Mouse (Mus musculus) kidney, embryonic 15.5 days (tissue): ENCODE results near the gene Zfand3. TPM values are rescaled to one million over a fixed set of nuclear protein-coding genes. Genes with fewer than 3 reads are reported as not detected.

Experiments used
- ATAC-seq: fragments of 200-750 bp; cut with Nextera tagmentation; replicated peaks from 2 replicates; pipeline ENCODE4 v1.8.0; 2017; ENCODE audit warnings: moderate TSS enrichment; ENCODE audit not compliant: low FRiP score
- H3K27ac ChIP-seq: fragments of 300-500 bp; sonication (generic); 2 replicates; pipeline ENCODE4 v1.5.1; 2015; ENCODE audit warnings: mild to moderate bottlenecking, inconsistent platforms
- H3K27me3 ChIP-seq: fragments of 300-500 bp; sonication (generic); 2 replicates; pipeline ENCODE4 v1.6.1; 2015; ENCODE audit warnings: inconsistent platforms
- H3K36me3 ChIP-seq: fragments of 300-500 bp; sonication (generic); 2 replicates; pipeline ENCODE4 v1.6.1; 2015; ENCODE audit warnings: inconsistent platforms
- H3K4me1 ChIP-seq: fragments of 300-500 bp; sonication (generic); 2 replicates; pipeline ENCODE4 v1.6.1; 2015; ENCODE audit warnings: inconsistent platforms
- H3K4me2 ChIP-seq: fragments of 300-500 bp; sonication (generic); 2 replicates; pipeline ENCODE4 v1.6.1; 2015; ENCODE audit warnings: moderate library complexity, mild to moderate bottlenecking, inconsistent platforms
- H3K4me3 ChIP-seq: fragments of 300-500 bp; sonication (generic); replicated peaks from 2 replicates; pipeline ENCODE4 v1.5.1; 2015; ENCODE audit warnings: mild to moderate bottlenecking, inconsistent platforms
- H3K9ac ChIP-seq: fragments of 300-500 bp; sonication (generic); 2 replicates; pipeline ENCODE4 v1.6.1; 2015; ENCODE audit warnings: mild to moderate bottlenecking, inconsistent platforms
- H3K9me3 ChIP-seq: fragments of 300-500 bp; sonication (generic); replicated peaks from 2 replicates; pipeline ENCODE4 v1.6.1; 2016; ENCODE audit warnings: inconsistent platforms
- WGBS: fragments of 180-500 bp; shearing (Covaris S2); methylation state at CpG from one replicate; pipeline ENCODE4 v1.1.7; 2015; ENCODE audit warnings: mixed read lengths; 5-methylcytosine and 5-hydroxymethylcytosine counted together
- polyA plus RNA-seq: library from polyadenylated mRNA; unstranded; fragments of >200 nt; fragmentation: Nextera tagmentation; extraction: Ambion mirVana; gene quantifications from 2 replicates; pipeline ENCODE4 v1.2.1, GENCODE M21; 2015

Zfand3 gene
- polyA plus RNA-seq, 1 experiment from 2014 or later = 53.0 TPM

GRCm38 (mm10) chr17:30144114-30144513, 139.6 kb downstream of the Zfand3 start:
- H3K36me3 ChIP-seq = no peaks in the 10 kb centered on the region; the same call in 1 of the 2 replicates
- no peak overlapping the region for H3K9ac ChIP-seq
- no peak for ATAC-seq
- H3K27ac ChIP-seq = no peak overlapping the region
- peaks cover 20% of the 10 kb centered on the region for H3K4me1 ChIP-seq
- H3K27me3 ChIP-seq = no peaks in the 10 kb centered on the region
- H3K9me3 ChIP-seq = no peaks in the 10 kb centered on the region
- H3K4me2 ChIP-seq = no peak overlapping the region
- no peak overlapping the region for H3K4me3 ChIP-seq
- 61% methylated on average over 6 of the region's 6 CpGs for WGBS

DNA sequence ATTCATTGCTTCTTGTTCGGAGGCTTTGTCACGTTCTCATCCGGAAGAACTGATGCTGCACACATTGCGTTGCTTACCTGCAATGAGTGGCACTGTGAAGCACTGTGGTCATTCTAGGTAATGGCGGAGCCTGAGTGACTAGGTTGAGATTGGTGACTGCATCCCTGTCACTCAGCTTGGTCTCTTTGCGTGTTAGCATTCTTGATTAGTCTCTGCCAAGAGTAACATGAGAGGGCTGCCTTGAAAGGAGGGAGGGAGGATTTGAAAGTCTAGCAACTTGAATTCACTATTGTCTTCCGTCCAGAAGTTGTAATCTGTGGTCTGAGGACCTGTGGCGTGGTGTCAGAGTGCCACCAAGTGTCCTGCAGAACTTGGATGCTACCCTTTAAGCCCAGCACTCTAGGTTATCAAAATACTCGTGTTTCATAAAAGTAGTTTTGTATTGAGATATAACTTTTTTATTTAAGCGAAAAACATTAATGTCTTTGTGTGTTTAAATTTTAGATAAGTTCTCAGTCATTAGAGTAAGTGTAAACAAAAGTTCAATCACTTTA, 141.1 kb downstream of the Zfand3 start:
- H3K4me2 ChIP-seq = no peak overlapping the region
- no peak overlapping the region for H3K9ac ChIP-seq
- peaks cover 16% of the 10 kb centered on the region for H3K4me1 ChIP-seq
- no peak overlapping the region for H3K4me3 ChIP-seq
- H3K27ac ChIP-seq = no peak overlapping the region
- H3K27me3 ChIP-seq = no peaks in the 10 kb centered on the region
- no peaks in the 10 kb centered on the region for H3K9me3 ChIP-seq
- 73% methylated on average over 10 of the region's 10 CpGs for WGBS
- H3K36me3 ChIP-seq = no peaks in the 10 kb centered on the region; the same call in 1 of the 2 replicates
- no peak for ATAC-seq

DNA sequence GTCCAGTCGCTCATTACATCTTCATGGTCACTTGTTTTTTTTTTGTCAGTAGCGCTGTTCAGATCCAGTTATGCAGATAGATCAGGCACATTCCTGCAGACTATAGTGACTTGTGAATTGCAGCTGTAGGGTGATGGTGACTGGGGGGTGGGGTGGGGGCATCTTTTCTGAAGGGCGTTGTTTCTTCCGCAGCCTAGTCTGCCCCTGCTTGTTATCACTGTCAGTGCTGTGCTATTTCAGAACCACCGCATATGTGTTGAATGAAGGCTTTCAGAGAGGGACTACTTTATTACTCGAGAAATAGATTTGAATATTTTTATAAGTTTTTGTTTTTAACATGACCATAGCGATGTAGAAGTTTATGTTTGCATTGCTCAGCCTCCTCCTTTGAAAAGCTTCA, 142.0 kb downstream of the Zfand3 start:
- peaks cover 16% of the 10 kb centered on the region for H3K4me1 ChIP-seq
- no peak overlapping the region for H3K9ac ChIP-seq
- 90% methylated on average over 7 of the region's 7 CpGs for WGBS
- no peaks in the 10 kb centered on the region; the same call in 1 of the 2 replicates for H3K36me3 ChIP-seq
- ATAC-seq = no peak
- H3K27me3 ChIP-seq = no peaks in the 10 kb centered on the region
- no peak overlapping the region for H3K27ac ChIP-seq
- no peak overlapping the region for H3K4me2 ChIP-seq
- H3K4me3 ChIP-seq = no peak overlapping the region
- H3K9me3 ChIP-seq = no peaks in the 10 kb centered on the region

DNA sequence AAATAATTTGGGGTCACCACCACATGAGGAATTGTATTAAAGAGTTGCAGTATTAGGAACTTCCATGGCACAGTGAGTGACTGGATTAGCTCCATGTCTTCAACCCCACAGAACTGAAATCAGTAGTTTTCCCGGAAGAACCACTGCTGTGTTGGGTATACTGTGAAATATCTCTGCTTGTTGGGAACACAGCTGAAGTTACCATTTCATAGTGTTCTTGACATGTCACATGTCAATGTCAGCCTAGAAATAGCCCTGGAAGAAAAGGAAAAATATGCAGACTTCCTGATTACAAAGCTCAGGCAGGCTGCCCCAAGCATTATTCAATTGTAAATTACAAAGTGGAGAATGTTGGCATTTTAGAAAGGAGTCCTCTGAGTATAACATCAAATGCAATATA, 143.4 kb downstream of the Zfand3 start:
- no peaks in the 10 kb centered on the region for H3K9me3 ChIP-seq
- H3K27ac ChIP-seq = no peak overlapping the region
- H3K4me2 ChIP-seq = no peak overlapping the region
- 65% methylated on average over 1 of the region's 1 CpGs for WGBS
- no peak for ATAC-seq
- peaks cover 5% of the 10 kb centered on the region; the same call in 1 of the 2 replicates for H3K36me3 ChIP-seq
- peaks cover 16% of the 10 kb centered on the region for H3K4me1 ChIP-seq
- no peak overlapping the region for H3K4me3 ChIP-seq
- no peaks in the 10 kb centered on the region for H3K27me3 ChIP-seq
- no peak overlapping the region for H3K9ac ChIP-seq

- Histone ChIP-seq H3K36me3 (peaks cover 5% of the 10 kb centered on the region; the same call in 1 of the 2 replicates), H3K27ac (no peak overlapping the region), H3K27me3 (no peaks in the 10 kb centered on the region), H3K4me1 (peaks cover 16% of the 10 kb centered on the region), H3K4me3 (no peak overlapping the region), H3K9ac (no peak overlapping the region), H3K9me3 (no peaks in the 10 kb centered on the region), H3K4me2 (no peak overlapping the region)
- no peak for ATAC-seq
- 72% methylated on average over 6 of the region's 6 CpGs for WGBS
These were observed 143.8 kb downstream of the Zfand3 start for GRCm38 (mm10) chr17:30148320-30148719.

GRCm38 (mm10) chr17:30149911-30150310, 145.4 kb downstream of the Zfand3 start:
- Histone ChIP-seq H3K36me3 (0 out of 2 replicates have a peak, but pooled peaks cover 5% of the 10 kb centered on the region), H3K4me1 (peaks cover 8% of the 10 kb centered on the region), H3K27ac (no peak overlapping the region), H3K9me3 (no peaks in the 10 kb centered on the region), H3K4me2 (no peak overlapping the region), H3K27me3 (no peaks in the 10 kb centered on the region), H3K9ac (no peak overlapping the region), H3K4me3 (no peak overlapping the region)
- no peak for ATAC-seq
- 85% methylated on average over 6 of the region's 6 CpGs for WGBS

GRCm38 (mm10) chr17:30154144-30154543, 149.6 kb downstream of the Zfand3 start:
- Histone ChIP-seq H3K27ac (no peak overlapping the region), H3K9ac (no peak overlapping the region), H3K4me3 (no peak overlapping the region), H3K4me2 (no peak overlapping the region), H3K36me3 (0 out of 2 replicates have a peak, but pooled peaks cover 12% of the 10 kb centered on the region), H3K9me3 (no peaks in the 10 kb centered on the region), H3K27me3 (no peaks in the 10 kb centered on the region), H3K4me1 (peaks cover 26% of the 10 kb centered on the region)
- 58% methylated on average over 4 of the region's 4 CpGs for WGBS
- no peak for ATAC-seq

DNA sequence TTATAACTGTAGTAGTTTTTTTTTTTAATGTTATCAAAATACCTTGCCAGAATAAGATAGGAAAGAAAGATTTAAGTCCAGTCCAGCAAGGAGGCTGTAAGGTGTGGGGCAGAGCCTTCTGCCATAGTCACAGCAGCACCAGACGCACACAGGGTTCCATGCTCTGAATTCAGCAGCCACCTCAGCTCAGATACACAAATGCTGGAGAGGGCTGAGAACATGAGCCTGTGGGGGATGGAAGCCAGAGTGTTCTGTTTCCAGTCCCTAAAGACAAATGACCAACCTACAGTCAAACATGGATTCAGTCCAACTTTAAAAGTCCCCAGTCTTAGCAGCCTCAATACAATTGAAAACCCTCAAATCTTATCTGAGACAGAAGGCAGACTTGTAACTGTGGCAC, 150.3 kb downstream of the Zfand3 start:
- H3K9me3 ChIP-seq = no peaks in the 10 kb centered on the region
- no peak overlapping the region for H3K27ac ChIP-seq
- no peak overlapping the region for H3K4me2 ChIP-seq
- H3K9ac ChIP-seq = no peak overlapping the region
- H3K4me1 ChIP-seq = peaks cover 32% of the 10 kb centered on the region
- H3K36me3 ChIP-seq = 0 out of 2 replicates have a peak, but pooled peaks cover 12% of the 10 kb centered on the region
- no peaks in the 10 kb centered on the region for H3K27me3 ChIP-seq
- H3K4me3 ChIP-seq = no peak overlapping the region
- WGBS = 54% methylated on average over 1 of the region's 1 CpGs
- ATAC-seq = no peak

GRCm38 (mm10) chr17:30155411-30155925, 150.9 kb downstream of the Zfand3 start:
- Histone ChIP-seq H3K27me3 (no peaks in the 10 kb centered on the region), H3K4me2 (no peak overlapping the region), H3K9ac (no peak overlapping the region), H3K27ac (no peak overlapping the region), H3K9me3 (no peaks in the 10 kb centered on the region), H3K36me3 (0 out of 2 replicates have a peak, but pooled peaks cover 12% of the 10 kb centered on the region), H3K4me3 (no peak overlapping the region), H3K4me1 (peaks cover 36% of the 10 kb centered on the region)
- WGBS = 76% methylated on average over 7 of the region's 7 CpGs
- ATAC-seq = no peak

DNA sequence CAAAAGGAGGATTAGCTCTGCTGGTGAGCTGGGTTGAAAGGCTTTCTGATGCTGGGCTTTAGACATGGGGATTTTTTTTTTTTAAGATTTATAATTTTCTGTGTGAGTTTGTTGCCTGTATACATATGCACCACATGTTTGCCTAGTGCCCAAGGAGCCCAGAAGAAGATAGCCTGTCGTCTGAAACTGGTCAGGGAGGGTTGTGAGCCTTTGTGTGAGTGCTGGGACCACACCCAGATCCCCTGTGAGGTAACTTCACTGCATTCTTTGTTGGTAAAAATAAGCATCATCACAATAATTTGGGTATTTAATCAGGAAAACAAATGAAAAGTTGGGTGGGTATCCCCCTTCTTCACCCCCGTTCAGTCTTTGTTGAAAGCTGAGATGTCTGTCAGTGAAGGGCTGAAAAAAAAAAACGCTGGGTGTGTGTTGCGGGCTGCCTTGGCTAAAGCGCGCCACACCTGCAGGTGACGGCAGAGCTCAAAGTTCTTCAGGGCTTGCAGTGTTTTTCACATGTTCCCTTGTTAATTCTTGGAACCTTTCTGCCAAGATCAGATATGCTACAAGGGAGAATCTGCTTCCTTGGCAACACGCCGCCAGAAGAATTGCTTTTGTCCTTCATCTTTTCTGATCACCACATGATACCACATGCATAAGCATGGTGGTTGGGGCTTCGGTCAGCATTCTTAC, 154.0 kb downstream of the Zfand3 start:
- no peak for ATAC-seq
- Histone ChIP-seq H3K4me3 (no peak overlapping the region), H3K9me3 (no peaks in the 10 kb centered on the region), H3K27ac (no peak overlapping the region), H3K4me2 (no peak overlapping the region), H3K27me3 (no peaks in the 10 kb centered on the region), H3K9ac (no peak overlapping the region), H3K4me1 (peaks cover 46% of the 10 kb centered on the region), H3K36me3 (0 out of 2 replicates have a peak, but pooled peaks cover 7% of the 10 kb centered on the region)
- WGBS = 73% methylated on average over 10 of the region's 10 CpGs

DNA sequence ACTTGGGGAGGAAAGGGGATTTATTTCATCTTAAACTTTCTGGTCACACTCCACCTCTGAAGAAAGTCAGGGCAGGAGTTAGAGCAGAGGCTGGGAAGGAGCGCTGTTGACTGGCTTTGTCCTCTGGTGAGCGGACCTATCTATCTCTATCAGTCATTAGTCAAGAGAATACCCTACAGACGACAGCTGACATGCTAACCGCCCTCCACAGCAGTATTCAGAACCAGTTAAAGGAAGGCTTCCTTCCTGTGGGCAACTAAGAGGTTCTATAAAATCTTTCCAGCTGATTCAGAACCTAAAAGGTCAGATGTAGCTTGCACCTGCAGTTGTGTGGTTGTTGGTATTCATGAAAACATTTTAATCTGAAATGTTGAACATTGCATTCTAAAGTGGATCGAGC, 154.8 kb downstream of the Zfand3 start:
- Histone ChIP-seq H3K9me3 (no peaks in the 10 kb centered on the region), H3K27ac (no peak overlapping the region), H3K4me2 (no peak overlapping the region), H3K27me3 (no peaks in the 10 kb centered on the region), H3K4me1 (peaks cover 46% of the 10 kb centered on the region), H3K9ac (no peak overlapping the region), H3K4me3 (no peak overlapping the region), H3K36me3 (0 out of 2 replicates have a peak, but pooled peaks cover 7% of the 10 kb centered on the region)
- WGBS = 66% methylated on average over 5 of the region's 5 CpGs
- no peak for ATAC-seq

GRCm38 (mm10) chr17:30160823-30161432, 156.4 kb downstream of the Zfand3 start:
- Histone ChIP-seq H3K27me3 (no peaks in the 10 kb centered on the region), H3K9me3 (no peaks in the 10 kb centered on the region), H3K4me2 (no peak overlapping the region), H3K27ac (peak overlapping the region; percentile 66; the same call in 1 of the 2 replicates), H3K9ac (no peak overlapping the region), H3K4me3 (no peak overlapping the region), H3K36me3 (0 out of 2 replicates have a peak, but pooled peaks cover 4% of the 10 kb centered on the region), H3K4me1 (peaks cover 40% of the 10 kb centered on the region)
- 37% methylated on average over 14 of the region's 14 CpGs for WGBS
- ATAC-seq = peak; percentile 88
